Mouse (Mus musculus) small intestine, adult 2 months (tissue): ENCODE measurements around the gene Vmn1r6. TPM values are rescaled to one million over a fixed set of nuclear protein-coding genes. Genes with fewer than 3 reads are reported as not detected.
"Not testable (repeated sequence)": the region's sequence is repeated elsewhere in the genome, so short reads cannot be mapped to it uniquely, and the experiment has no call there.

ENCODE experiments used
- H3K27ac ChIP-seq: fragments of 200-500 bp; 2 replicates; pipeline ENCODE4 v1.5.1; 2012; ENCODE audit warnings: low read depth, low read length, control low read depth, inconsistent platforms; ENCODE audit not compliant: insufficient read depth
- H3K27me3 ChIP-seq: fragments of 200-500 bp; 2 replicates; pipeline ENCODE4 v1.6.1; 2012; ENCODE audit warnings: mild to moderate bottlenecking, moderate library complexity, low read length, inconsistent platforms; ENCODE audit not compliant: control insufficient read depth, insufficient read depth
- H3K36me3 ChIP-seq: fragments of 200-500 bp; 2 replicates; pipeline ENCODE4 v1.6.1; 2012; ENCODE audit warnings: mild to moderate bottlenecking, low read length, control low read depth, inconsistent platforms; ENCODE audit not compliant: control insufficient read depth, insufficient read depth
- H3K4me1 ChIP-seq: fragments of 200-500 bp; 2 replicates; pipeline ENCODE4 v1.6.1; 2012; ENCODE audit warnings: low read length, inconsistent platforms, mixed read lengths; ENCODE audit not compliant: control insufficient read depth, insufficient read depth, insufficient read length
- H3K4me3 ChIP-seq: fragments of 200-500 bp; 2 replicates; pipeline ENCODE4 v1.5.1; 2012; ENCODE audit warnings: low read depth, mild to moderate bottlenecking, control low read depth, inconsistent platforms, low read length, moderate library complexity
- CTCF ChIP-seq: fragments of 200-500 bp; IDR thresholded peaks from 2 replicates; pipeline ENCODE4 v1.5.1; 2012; ENCODE audit warnings: low read depth, mild to moderate bottlenecking, control low read depth, inconsistent platforms, low read length, moderate library complexity, mixed read lengths; ENCODE audit not compliant: insufficient replicate concordance, insufficient read length; ENCODE audit errors: extremely low read depth
- POLR2A ChIP-seq: fragments of 200-500 bp; IDR thresholded peaks from 2 replicates; pipeline ENCODE4 v1.6.1; 2012; ENCODE audit warnings: low read depth, mild to moderate bottlenecking, control low read depth, inconsistent platforms, low read length, moderate library complexity
- WGBS: fragments of 180-500 bp; shearing (Covaris S2); methylation state at CpG from one replicate; pipeline ENCODE4 v1.1.7; 2018; 5-methylcytosine and 5-hydroxymethylcytosine counted together
- polyA plus RNA-seq: library from polyadenylated mRNA; depleted of rRNA; stranded (reverse); fragments of >200 nt; gene quantifications from 2 replicates; pipeline ENCODE4 v1.2.3, GENCODE M21; 2012; rRNA removed

Gene Vmn1r6
- not detected in 2 replicates for polyA plus RNA-seq

GRCm38 (mm10) chr6:56996943-56997342, at the start of gene Vmn1r6:
Gene Vmn1r6, plus strand, starts transcription at chr6:56997243.
- H3K4me3 ChIP-seq = no peak within 1 kb of the TSS
- no peaks in the 10 kb centered on the region for H3K36me3 ChIP-seq
- H3K27me3 ChIP-seq = no peaks in the 10 kb centered on the region
- WGBS = 73% methylated on average over 2 of the region's 2 CpGs
- H3K4me1 ChIP-seq = no peaks in the 10 kb centered on the region
- no peak within 1 kb of the TSS for H3K27ac ChIP-seq
- TF ChIP-seq POLR2A (no peak), CTCF (no peak)

GRCm38 (mm10) chr6:56956436-56956835, 40.6 kb upstream of the Vmn1r6 start:
- Histone ChIP-seq H3K4me3 (no peak overlapping the region), H3K27ac (no peak overlapping the region), H3K36me3 (no peaks in the 10 kb centered on the region), H3K4me1 (no peaks in the 10 kb centered on the region), H3K27me3 (no peaks in the 10 kb centered on the region)
- no peak for TF ChIP-seq POLR2A
- no peak for TF ChIP-seq CTCF
- 56% methylated on average over 5 of the region's 5 CpGs for WGBS

- TF ChIP-seq CTCF (no peak), POLR2A (no peak)
- Histone ChIP-seq H3K4me3 (no peak within 1 kb of the TSS), H3K27me3 (no peaks in the 10 kb centered on the region), H3K36me3 (no peaks in the 10 kb centered on the region), H3K27ac (no peak within 1 kb of the TSS), H3K4me1 (no peaks in the 10 kb centered on the region)
Measured at GRCm38 (mm10) chr6:56969973-56970372, 27.1 kb upstream of the Vmn1r6 start, which contains the start of gene Vmn1r5. Gene Vmn1r5, plus strand, starts transcription at chr6:56970273.

- not testable (repeated sequence) for H3K4me3 ChIP-seq, H3K27ac ChIP-seq, H3K27me3 ChIP-seq, H3K36me3 ChIP-seq, H3K4me1 ChIP-seq
- WGBS = 87% methylated on average over 2 of the region's 2 CpGs
Measured at GRCm38 (mm10) chr6:57025224-57025623, 28.2 kb downstream of the Vmn1r6 start, which contains the start of gene Vmn1r7. Gene Vmn1r7, minus strand, starts transcription at chr6:57025324.

- H3K27ac ChIP-seq = no peak within 1 kb of the TSS
- TF ChIP-seq CTCF (no peak), POLR2A (no peak)
Measured at GRCm38 (mm10) chr6:57031984-57032383, 34.9 kb downstream of the Vmn1r6 start, which contains the start of gene Vmn1r8. Gene Vmn1r8, plus strand, starts transcription at chr6:57032284.

GRCm38 (mm10) chr6:57034674-57035073, 37.6 kb downstream of the Vmn1r6 start:
- no peaks in the 10 kb centered on the region for H3K27me3 ChIP-seq

More at GRCm38 (mm10) chr6:57031984-57032383, 34.9 kb downstream of the Vmn1r6 start, which contains the start of gene Vmn1r8:
- no peak within 1 kb of the TSS for H3K4me3 ChIP-seq
- H3K27me3 ChIP-seq = no peaks in the 10 kb centered on the region
- no peaks in the 10 kb centered on the region for H3K4me1 ChIP-seq
- no peaks in the 10 kb centered on the region for H3K36me3 ChIP-seq

More at GRCm38 (mm10) chr6:57034674-57035073, 37.6 kb downstream of the Vmn1r6 start:
- Histone ChIP-seq H3K36me3 (no peaks in the 10 kb centered on the region), H3K4me3 (no peak overlapping the region), H3K27ac (no peak overlapping the region), H3K4me1 (no peaks in the 10 kb centered on the region)
- TF ChIP-seq POLR2A = no peak
- no peak for TF ChIP-seq CTCF
- WGBS = 83% methylated on average over 2 of the region's 2 CpGs

Other genes with a start within 250 kb of the Vmn1r6 start
- 2.1 and 3.7 TPM in 2 replicates for gene Kbtbd2, start 199.4 kb upstream of the Vmn1r6 start, polyA plus RNA-seq
- 6.2 and 9.4 TPM in 2 replicates for gene Fkbp9, start 165.2 kb upstream of the Vmn1r6 start, polyA plus RNA-seq
- gene Nt5c3, start 73.3 kb upstream of the Vmn1r6 start, polyA plus RNA-seq = 2.3 and 3.6 TPM in 2 replicates
- gene Vmn1r4, start 73.2 kb upstream of the Vmn1r6 start, polyA plus RNA-seq = not detected in 2 replicates
- gene Vmn1r5, start 27.0 kb upstream of the Vmn1r6 start, polyA plus RNA-seq = not detected in 2 replicates
- gene Vmn1r7, start 28.1 kb downstream of the Vmn1r6 start, polyA plus RNA-seq = not detected in 2 replicates
- gene Vmn1r8, start 35.0 kb downstream of the Vmn1r6 start, polyA plus RNA-seq = not detected in 2 replicates
- gene Vmn1r9, start 69.5 kb downstream of the Vmn1r6 start, polyA plus RNA-seq = not detected in 2 replicates
- gene Vmn1r10, start 112.2 kb downstream of the Vmn1r6 start, polyA plus RNA-seq = not detected in 2 replicates
- gene Vmn1r11, start 136.2 kb downstream of the Vmn1r6 start, polyA plus RNA-seq = not detected in 2 replicates
- not detected in 2 replicates for gene Vmn1r12, start 159.7 kb downstream of the Vmn1r6 start, polyA plus RNA-seq
- not detected in 2 replicates for gene Vmn1r13, start 206.0 kb downstream of the Vmn1r6 start, polyA plus RNA-seq
- not detected in 2 replicates for gene Vmn1r14, start 234.4 kb downstream of the Vmn1r6 start, polyA plus RNA-seq